Mouse (Mus musculus) thymus, postnatal 4 days (tissue): ENCODE data around the gene Smok3b.
"Not testable (repeated sequence)": the region's sequence is repeated elsewhere in the genome, so short reads cannot be mapped to it uniquely, and the experiment has no call there.

ENCODE experiments used
- DNase-seq: peaks from one replicate; pipeline ENCODE4 v3.0.0; 2021

Smok3b gene

GRCm38 (mm10) chr5:138020961-138021479 is at the start of gene Smok3b, which contains the start of gene Smok3a:
TSS of gene Smok3b (plus strand) at chr5:138021429.
TSS of gene Smok3a (plus strand) at chr5:138021261.
- not testable (repeated sequence) for DNase-seq

GRCm38 (mm10) chr5:137973161-137973560 is 48.1 kb upstream of the Smok3b start:
- no peak for DNase-seq

DNA sequence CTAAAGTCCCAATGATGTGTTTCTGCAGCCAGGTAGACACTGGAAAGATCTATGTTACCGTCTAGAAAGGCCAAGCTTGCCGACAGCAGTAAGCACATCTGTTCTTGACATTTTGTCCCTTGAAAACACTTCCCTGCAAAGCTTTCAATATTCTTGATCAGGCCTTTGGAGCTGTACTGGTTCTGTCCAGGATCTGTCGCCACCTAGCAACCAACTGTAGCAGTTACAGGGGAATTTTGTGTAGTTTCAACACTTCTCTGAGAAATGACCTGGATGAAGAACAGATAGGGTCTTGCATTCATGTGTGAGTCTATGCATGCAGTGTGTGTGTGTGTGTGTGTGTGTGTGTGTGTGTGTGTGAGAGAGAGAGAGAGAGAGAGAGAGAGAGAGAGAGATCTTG is 47.5 kb upstream of the Smok3b start:
- DNase-seq: no peak

DNA sequence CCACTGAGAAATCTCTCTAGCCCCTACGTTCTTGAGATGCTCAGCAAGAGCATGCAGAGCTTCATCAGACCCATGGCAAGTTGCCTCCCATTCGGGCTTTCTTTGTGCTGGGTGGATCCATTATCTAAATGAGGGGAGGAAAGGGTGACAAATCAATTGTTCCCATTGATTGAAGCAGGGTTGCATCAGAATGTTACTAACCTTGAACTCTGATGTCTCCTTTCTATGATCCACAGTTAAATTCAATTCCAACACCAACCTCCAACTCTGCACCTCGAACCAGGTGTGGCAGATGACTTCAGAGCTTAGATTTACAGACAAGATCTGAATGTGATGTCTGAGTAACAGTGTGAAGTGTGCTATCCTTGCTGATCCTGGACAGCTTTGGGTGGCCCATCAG is 46.5 kb upstream of the Smok3b start:
- DNase-seq: no peak

- no peak for DNase-seq
Measured at GRCm38 (mm10) chr5:137975434-137975833, 45.8 kb upstream of the Smok3b start.

DNA sequence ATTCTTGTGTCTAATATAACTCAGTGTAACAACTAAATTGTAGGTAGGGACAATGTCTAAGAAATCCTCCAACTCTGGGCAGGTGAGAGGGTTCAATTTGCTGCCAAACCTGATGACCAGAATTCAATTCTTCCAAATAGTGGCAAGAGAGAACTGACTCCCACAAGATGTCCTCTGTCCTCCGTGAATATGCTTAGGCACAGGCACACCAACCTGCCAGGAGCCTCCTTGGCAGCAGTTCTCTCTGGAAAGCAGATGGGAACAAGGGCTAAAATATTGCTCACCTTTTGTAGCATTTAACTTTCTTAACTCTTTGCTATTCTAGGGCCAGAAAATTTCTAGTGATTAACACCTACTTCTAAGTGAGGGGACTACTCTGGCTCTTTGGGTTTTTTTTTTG is 43.9 kb upstream of the Smok3b start:
- no peak for DNase-seq

GRCm38 (mm10) chr5:137979081-137979480 is 42.1 kb upstream of the Smok3b start:
- DNase-seq: no peak

GRCm38 (mm10) chr5:137981300-137981699 is 39.9 kb upstream of the Smok3b start, which contains the start of gene Azgp1:
TSS of gene Azgp1 (plus strand) at chr5:137981520.
- no peak for DNase-seq

DNA sequence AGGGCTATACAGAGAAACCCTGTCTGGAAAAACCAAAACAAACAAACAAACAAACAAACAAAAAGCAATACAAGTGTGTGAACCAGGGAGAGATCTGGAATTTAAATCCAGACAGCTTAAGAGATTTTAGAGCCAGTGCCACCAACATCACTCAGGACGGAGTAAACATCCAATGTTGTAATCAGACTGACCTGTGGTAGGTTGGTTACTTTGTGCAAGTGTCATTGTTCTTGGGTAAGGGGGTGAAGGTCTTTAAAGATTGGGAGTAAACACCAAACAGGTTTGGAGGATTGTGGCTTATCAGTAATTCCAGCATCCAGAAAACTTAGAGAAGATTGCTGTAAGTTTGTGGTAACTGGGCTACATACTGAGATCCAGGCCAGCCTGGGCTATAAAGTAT is 34.9 kb upstream of the Smok3b start:
- DNase-seq: no peak

- no peak for DNase-seq
Measured at GRCm38 (mm10) chr5:138009437-138009836, 11.8 kb upstream of the Smok3b start.

DNA sequence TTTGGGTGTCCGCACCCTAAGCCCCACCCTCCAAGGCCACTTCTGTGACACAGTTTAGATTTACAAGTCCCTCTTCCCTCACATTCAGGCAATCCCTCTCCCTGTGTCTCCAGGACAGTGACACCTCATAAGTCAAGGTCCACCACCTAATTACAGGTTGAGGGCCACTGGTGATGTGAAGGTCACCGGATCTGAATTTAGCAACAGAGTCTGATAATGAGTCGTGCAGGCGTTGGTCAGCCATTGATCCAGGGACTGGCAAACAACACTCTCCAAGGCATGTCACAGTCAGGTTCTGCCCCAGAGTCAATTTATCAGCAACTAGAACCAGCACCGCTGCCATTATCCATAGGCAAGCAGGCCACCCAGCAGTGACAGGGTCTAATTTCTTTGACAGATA is 8.8 kb upstream of the Smok3b start:
- DNase-seq: no peak

DNA sequence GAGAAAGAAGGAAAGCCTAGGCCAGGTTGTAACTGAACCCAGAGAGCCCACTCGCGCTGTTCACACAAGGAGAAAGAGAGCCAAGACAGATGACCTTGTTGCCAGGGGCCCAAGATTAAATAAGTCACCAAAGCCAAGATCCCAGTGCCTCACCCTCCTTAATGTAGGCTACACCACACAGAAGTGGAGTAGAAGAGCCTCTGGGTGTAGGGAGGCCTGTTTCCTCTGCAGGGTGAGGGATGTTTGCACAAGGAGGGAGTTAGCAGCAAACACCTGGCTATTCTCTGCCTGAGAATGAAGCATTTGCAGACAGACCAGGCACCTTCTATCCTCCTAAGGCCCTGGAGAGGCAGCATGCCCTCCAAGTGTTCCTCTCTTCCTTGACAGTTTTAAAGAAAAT is 4.7 kb upstream of the Smok3b start:
- DNase-seq: no peak

DNA sequence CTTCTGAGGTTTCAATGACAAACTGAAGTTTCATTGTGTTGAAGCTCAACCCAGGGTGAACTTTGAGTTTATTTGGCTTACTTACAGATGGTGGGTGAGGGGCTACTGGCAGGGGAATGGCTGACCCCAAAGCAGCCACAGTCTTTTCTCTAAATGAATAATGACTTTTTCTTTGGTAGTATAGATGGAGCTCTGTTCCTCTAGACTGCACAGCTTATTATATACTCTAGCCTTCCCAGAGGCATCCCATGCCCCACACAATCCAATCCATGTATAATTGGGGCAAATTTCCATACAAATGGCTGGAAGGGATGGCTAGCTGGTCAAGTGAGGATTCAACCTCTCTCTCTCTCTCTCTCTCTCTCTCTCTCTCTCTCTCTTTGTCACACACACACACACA is 4.2 kb upstream of the Smok3b start:
- DNase-seq: no peak

GRCm38 (mm10) chr5:138019577-138019976 is 1.7 kb upstream of the Smok3b start:
- not testable (repeated sequence) for DNase-seq

DNA sequence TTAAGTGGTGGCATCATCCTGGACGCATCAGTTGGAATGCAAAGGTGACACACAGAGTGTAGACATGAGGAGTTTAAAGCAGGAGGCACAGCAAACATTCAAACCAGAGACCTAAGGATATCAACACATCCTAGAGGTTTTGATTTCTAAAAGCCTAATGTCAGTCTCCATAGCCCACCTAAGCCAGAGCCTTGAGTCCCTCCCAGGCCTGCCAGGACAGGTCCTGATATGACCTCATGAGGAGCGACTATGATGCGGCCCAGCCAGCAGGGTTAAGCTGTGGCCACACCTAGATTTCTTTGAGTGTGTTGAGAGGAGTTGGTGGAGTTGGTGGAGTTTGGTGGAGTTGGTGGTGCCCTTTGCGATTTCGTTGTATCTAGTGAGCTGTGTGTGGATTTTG is 31.7 kb downstream of the Smok3b start, which contains the start of gene Smok3c:
TSS of gene Smok3c (plus strand) at position 301 of the 400 bp plus-strand sequence.
- not testable (repeated sequence) for DNase-seq

- DNase-seq: no peak
Measured at GRCm38 (mm10) chr5:138073803-138074202, 52.6 kb downstream of the Smok3b start.

GRCm38 (mm10) chr5:138075684-138076083 is 54.5 kb downstream of the Smok3b start:
- DNase-seq: no peak

DNA sequence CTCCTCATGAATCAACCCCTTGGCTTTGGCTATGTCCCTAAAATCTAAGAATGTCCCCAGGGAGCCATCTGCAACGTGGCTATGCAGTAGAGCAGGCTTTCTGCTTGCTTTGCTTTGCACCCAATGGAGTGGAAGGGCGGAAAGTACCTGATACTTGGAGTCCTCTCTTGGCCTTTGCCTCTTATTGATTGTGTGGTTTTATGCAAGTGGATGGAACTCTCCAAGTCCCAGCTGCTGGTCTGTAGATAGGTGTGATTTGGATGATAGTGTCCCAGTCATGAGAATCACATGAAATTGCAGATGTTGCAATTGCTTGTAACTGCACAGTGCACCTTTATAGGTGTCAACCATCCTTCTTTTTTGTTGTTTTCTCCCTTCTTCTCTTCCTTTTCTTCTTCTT is 54.9 kb downstream of the Smok3b start:
- no peak for DNase-seq

GRCm38 (mm10) chr5:138080456-138080855 is 59.2 kb downstream of the Smok3b start:
- no peak for DNase-seq

- DNase-seq: no peak
Measured at GRCm38 (mm10) chr5:138081446-138081845, 60.2 kb downstream of the Smok3b start.

- no peak for DNase-seq
Measured at GRCm38 (mm10) chr5:138083318-138083900, 62.2 kb downstream of the Smok3b start.

DNA sequence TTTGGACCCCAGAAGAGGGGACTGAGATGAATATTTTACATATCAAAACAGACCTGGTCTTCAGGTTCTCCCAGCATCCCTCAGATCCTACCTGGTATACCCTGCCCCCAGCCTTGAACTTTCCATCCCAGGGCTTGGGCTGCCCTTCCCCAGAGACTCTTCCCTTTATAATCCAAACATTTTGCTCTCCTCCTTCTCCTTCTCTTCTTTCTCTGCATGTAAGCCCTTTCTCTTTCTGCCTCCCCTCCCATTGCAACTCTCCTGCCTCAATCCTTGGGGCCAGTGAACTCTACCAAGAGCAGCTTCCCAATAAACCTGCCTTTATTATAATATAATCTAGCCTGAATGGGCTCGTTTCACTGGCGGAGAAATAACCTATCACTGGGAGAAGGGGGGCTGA is 62.7 kb downstream of the Smok3b start:
- no peak for DNase-seq

- no peak for DNase-seq
Measured at GRCm38 (mm10) chr5:138084507-138084906, 63.3 kb downstream of the Smok3b start.

GRCm38 (mm10) chr5:138084996-138085395 is 63.8 kb downstream of the Smok3b start, which contains the start of gene Zkscan1:
TSS of gene Zkscan1 (plus strand) at chr5:138085084.
- peak; percentile 70 for DNase-seq

DNA sequence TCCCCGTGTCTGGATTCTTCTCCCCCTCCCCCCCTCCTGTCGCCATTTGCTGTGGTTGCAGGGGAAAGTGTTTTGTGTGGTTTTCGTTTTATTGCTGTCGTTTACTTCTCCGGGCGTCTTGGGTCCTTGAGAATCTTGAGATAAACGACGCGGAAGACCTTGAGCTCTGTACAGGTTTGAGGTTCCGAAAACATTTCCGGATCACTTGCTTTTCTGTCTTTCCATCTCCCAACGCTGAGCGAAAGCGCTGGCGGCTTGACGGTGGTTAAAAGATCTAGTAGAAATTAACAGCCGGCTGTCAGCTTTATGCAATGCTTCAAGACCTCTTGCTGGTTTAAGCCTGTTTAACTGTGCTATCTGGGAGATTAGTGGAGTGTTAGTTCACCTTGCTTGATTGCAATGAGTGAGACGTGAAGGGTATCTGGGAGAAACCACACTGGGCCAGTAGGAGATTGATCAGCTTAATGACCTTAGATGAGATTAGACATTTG is 64.2 kb downstream of the Smok3b start:
- DNase-seq: peak; percentile 26
